Mouse (Mus musculus) lung, postnatal 0 days (tissue): ENCODE measurements around the gene Gbp9.
"Not testable (repeated sequence)": the region's sequence is repeated elsewhere in the genome, so short reads cannot be mapped to it uniquely, and the experiment has no call there.

Source experiments
- CTCF ChIP-seq: IDR thresholded peaks from 2 replicates; pipeline ENCODE4 v1.5.1; 2016; ENCODE audit warnings: antibody characterized with exemption, mild to moderate bottlenecking
- EP300 ChIP-seq: IDR thresholded peaks from 2 replicates; pipeline ENCODE4 v1.6.1; 2016; ENCODE audit warnings: antibody characterized with exemption, mild to moderate bottlenecking, control low read depth

DNA sequence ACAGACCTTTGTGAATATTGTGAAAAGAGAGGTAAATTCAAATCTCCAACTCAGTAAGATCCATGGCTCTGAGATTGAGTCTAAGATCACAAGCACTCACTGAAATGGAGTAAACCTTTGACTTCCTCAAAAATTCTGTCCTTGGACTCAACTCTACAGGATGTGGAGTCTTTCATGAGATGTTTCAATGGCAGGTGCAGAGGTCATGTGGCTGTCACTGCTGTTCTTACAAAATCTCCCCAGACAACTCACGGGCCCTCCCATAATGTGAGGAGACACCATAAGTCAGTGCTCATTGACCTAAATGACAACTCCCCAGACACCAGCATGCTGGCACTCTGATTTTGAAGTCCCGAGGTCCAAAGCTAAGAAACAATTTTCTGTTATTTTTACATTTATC, 74.9 kb downstream of the Gbp9 start:
- TF ChIP-seq CTCF, EP300: not testable (repeated sequence)
